Mouse (Mus musculus) G1E (cell line): ENCODE measurements around the gene Epb41l2.

ENCODE experiments used
- CTCF ChIP-seq: IDR thresholded peaks from 2 replicates; pipeline ENCODE4 v1.5.1; 2012; ENCODE audit warnings: low read depth, low read length, inconsistent platforms, mixed read lengths
- GATA2 ChIP-seq: IDR thresholded peaks from 2 replicates; pipeline ENCODE4 v1.6.1; 2012; ENCODE audit warnings: low read depth, low read length, inconsistent platforms, borderline replicate concordance

DNA sequence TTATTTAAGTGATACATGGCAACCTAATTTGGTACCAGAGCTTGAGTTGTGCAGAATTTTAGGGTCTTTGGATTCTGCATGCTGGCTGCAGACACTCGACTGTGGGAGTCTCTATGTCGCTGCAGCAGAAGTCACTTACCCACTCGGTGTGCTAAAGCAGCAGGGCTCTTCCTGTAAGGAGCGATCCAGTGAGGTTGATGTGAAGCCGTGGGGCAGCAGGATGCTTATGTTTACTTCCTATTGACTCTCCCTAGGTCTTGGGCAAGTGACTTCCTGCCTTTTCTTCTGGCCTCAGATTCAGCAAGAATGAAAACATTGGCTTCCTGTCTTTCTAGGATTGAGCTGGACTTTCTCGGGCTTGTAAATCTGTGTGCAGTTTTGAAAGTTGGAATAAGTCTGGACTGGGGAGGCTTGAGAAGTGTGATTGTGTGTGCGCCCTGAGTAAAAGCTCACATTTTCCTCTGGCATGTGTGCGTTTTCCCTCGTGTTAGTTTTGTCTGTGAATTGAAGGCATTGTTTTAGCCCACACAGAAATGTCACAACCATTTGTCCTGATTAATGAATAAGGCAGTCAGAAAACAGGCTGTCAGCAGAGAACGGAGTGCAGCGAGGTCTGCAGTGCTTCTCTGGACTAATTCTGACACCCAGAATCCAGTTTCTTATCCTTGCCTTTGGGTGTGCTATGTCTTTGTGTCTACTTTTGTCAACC, 89.9 kb downstream of the Epb41l2 start:
- TF ChIP-seq CTCF (no peak), GATA2 (no peak)
